Mouse (Mus musculus): ENCODE data around the gene Gstt3. TPM values are rescaled to one million over a fixed set of nuclear protein-coding genes. Genes with fewer than 3 reads are reported as not detected.

Gene Gstt3
- polyA plus RNA-seq, 1 experiment: 10.4 TPM

Other genes starting within 250 kb of the Gstt3 start
- 8.4 and 8.7 TPM in 2 replicates for gene Lrrc75b, start 221.1 kb downstream of the Gstt3 start, polyA plus RNA-seq (2012; rRNA removed)
- gene Ggt1, start 219.8 kb downstream of the Gstt3 start, polyA plus RNA-seq (2012; rRNA removed): 4.2 and 4.8 TPM in 2 replicates
- gene Ggt5, start 192.1 kb downstream of the Gstt3 start, polyA plus RNA-seq (2012; rRNA removed): 3.2 and 4.7 TPM in 2 replicates
- gene Susd2, start 137.4 kb downstream of the Gstt3 start, polyA plus RNA-seq (2012; rRNA removed): 10.3 and 11.7 TPM in 2 replicates
- gene Cabin1, start 17.1 kb downstream of the Gstt3 start, polyA plus RNA-seq (2012; rRNA removed): 50.9 and 57.4 TPM in 2 replicates
- 69.6 and 80.8 TPM in 2 replicates for gene Ddt, start 8.0 kb downstream of the Gstt3 start, polyA plus RNA-seq (2012; rRNA removed)
- gene Gm20441, start 460 bp downstream of the Gstt3 start, polyA plus RNA-seq (2012; rRNA removed): not detected in 2 replicates
- gene Gstt1, start 17.2 kb upstream of the Gstt3 start, polyA plus RNA-seq (2012; rRNA removed): 29.8 and 39.9 TPM in 2 replicates
- not detected in 2 replicates for gene Gstt4, start 41.1 kb upstream of the Gstt3 start, polyA plus RNA-seq (2012; rRNA removed)
- 17.8 and 20.9 TPM in 2 replicates for gene Gstt2, start 56.0 kb upstream of the Gstt3 start, polyA plus RNA-seq (2012; rRNA removed)
- gene Mif, start 78.8 kb upstream of the Gstt3 start, polyA plus RNA-seq (2012; rRNA removed): 1,072 and 1,398 TPM in 2 replicates
- 5.3 and 6.5 TPM in 2 replicates for gene Derl3, start 112.0 kb upstream of the Gstt3 start, polyA plus RNA-seq (2012; rRNA removed)
- gene Smarcb1, start 140.2 kb upstream of the Gstt3 start, polyA plus RNA-seq (2012; rRNA removed): 82.1 and 89.4 TPM in 2 replicates
- 453 and 546 TPM in 2 replicates for gene Chchd10, start 151.7 kb upstream of the Gstt3 start, polyA plus RNA-seq (2012; rRNA removed)
- 2.3 and 2.5 TPM in 2 replicates for gene Mmp11, start 155.1 kb upstream of the Gstt3 start, polyA plus RNA-seq (2012; rRNA removed)
- 0.16 and 0.36 TPM in 2 replicates for gene Gm867, start 159.3 kb upstream of the Gstt3 start, polyA plus RNA-seq (2012; rRNA removed)
- gene Vpreb3, start 161.6 kb upstream of the Gstt3 start, polyA plus RNA-seq (2012; rRNA removed): not detected in 2 replicates
- gene Gm5134, start 173.1 kb upstream of the Gstt3 start, polyA plus RNA-seq (2012; rRNA removed): 0.23 and 0.36 TPM in 2 replicates